Mouse (Mus musculus): ENCODE data around the gene Kat6b. TPM values are rescaled to one million over a fixed set of nuclear protein-coding genes. Genes with fewer than 3 reads are reported as not detected.
A peak's percentile ranks its signal among the peaks of the same experiment; 100 is the strongest.

The Kat6b gene
- polyA plus RNA-seq, 1 experiment from 2014 or later = 10.4 TPM

DNA sequence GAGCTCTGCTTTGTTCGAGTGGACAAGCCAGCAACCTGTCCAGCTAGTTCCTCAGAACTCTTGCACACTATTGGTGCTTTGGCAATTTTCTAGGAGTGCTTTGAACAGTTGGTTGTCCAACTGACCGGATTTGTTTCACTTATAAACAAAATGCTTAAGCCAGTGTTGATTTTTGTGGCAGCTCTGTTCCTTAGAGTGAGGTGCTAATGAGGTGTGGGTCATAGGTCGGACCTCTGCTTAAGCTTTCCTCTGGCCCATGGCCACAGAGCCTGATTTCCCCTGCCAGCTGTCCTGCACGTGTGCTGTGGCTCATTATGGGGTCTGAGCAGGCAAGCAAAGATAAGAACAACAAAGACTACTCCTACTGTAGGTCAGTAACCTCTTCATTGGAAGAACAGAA lies 100.0 kb downstream of the Kat6b start:
- Histone ChIP-seq H3K4me3 (no peak overlapping the region), H3K36me3 (no peaks in the 10 kb centered on the region), H3K9me3 (replicated peaks) (no peaks in the 10 kb centered on the region), H3K27me3 (ENCODE audit: low read depth, poor library complexity, severe bottlenecking) (no peaks in the 10 kb centered on the region), H3K27ac (replicated peaks) (peak overlapping the region; percentile 23; the same call in 1 of the 2 replicates), H3K4me1 (peaks cover 77% of the 10 kb centered on the region)
- DNase-seq (ENCODE audit: low spot score) = peak; percentile 39
- 11% methylated on average over 4 of the region's 4 CpGs for WGBS

DNA sequence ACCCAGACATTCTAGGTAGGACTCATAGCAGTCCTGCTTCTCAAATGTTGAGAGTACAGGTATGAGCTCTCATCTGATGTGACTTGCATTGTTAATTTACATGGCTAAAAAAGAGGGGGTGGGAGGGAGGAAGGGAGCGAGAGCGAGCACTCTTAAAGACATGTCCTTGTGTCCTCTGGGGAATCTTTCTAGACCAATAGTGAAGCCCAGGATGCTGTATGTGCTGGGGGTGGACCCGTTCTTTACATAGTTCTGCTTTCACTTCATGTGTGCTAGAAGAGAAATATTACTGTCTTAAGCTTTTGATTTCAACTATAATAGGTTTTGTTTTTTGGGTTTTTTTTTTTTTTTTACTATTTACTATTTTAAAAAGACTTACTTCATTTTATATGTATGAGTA lies 101.1 kb downstream of the Kat6b start:
- Histone ChIP-seq H3K9me3 (replicated peaks) (no peaks in the 10 kb centered on the region), H3K27me3 (ENCODE audit: low read depth, poor library complexity, severe bottlenecking) (no peaks in the 10 kb centered on the region), H3K4me3 (no peak overlapping the region), H3K4me1 (peaks cover 88% of the 10 kb centered on the region), H3K36me3 (no peaks in the 10 kb centered on the region), H3K27ac (replicated peaks) (no peak overlapping the region)
- WGBS = 89% methylated on average over 3 of the region's 3 CpGs
- no peak for DNase-seq (ENCODE audit: low spot score)

DNA sequence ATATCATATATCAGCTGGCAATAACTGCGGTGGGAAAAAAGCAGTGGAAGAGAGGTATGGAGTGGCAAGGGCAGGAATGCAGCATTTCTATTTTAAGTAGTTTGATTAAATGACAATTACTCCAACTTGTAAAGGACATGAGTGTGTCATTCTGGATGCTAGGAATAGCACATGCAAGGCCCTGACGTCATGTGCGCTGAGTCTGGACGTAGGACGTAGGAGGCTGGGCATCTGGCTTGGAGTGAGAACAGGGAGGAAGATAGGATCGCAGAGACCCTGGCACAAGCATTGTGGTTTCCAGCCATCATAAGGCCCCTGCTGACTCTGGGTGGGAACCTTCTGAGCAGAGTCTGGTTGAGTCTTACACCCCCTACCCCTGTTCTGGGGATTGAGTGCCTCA lies 101.8 kb downstream of the Kat6b start:
- peaks cover 90% of the 10 kb centered on the region for H3K4me1 ChIP-seq
- no peaks in the 10 kb centered on the region for H3K27me3 ChIP-seq (ENCODE audit: low read depth, poor library complexity, severe bottlenecking)
- WGBS = 88% methylated on average over 6 of the region's 6 CpGs
- no peaks in the 10 kb centered on the region for H3K9me3 ChIP-seq (replicated peaks)
- H3K36me3 ChIP-seq = no peaks in the 10 kb centered on the region
- 0 out of 2 replicates have a peak overlapping the region, but pooled peaks have one; percentile 49 for H3K27ac ChIP-seq (replicated peaks)
- no peak for DNase-seq (ENCODE audit: low spot score)
- no peak overlapping the region for H3K4me3 ChIP-seq

DNA sequence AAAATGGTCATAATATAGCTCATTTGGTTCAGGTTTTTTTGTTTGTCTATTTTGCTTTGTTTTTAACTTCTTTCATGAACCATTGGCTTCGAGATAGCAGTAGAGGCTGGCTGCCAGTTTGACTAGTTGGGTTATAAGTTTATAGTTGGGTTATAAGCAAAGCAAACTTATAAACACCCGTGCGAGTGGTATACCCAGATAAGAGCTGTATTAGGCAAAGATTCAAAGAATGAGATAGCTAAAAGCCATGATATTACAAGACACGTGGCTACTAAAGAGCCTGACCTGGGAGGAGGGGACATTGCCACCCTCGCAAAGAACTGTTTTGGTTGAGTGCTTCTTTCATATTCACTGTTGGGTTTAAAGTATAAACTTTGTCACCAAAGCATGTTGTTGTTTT lies 102.6 kb downstream of the Kat6b start:
- Histone ChIP-seq H3K27me3 (ENCODE audit: low read depth, poor library complexity, severe bottlenecking) (no peaks in the 10 kb centered on the region), H3K27ac (replicated peaks) (no peak overlapping the region), H3K4me1 (peaks cover 81% of the 10 kb centered on the region), H3K36me3 (no peaks in the 10 kb centered on the region), H3K4me3 (no peak overlapping the region), H3K9me3 (replicated peaks) (no peaks in the 10 kb centered on the region)
- DNase-seq (ENCODE audit: low spot score) = no peak
- WGBS = 71% methylated on average over 5 of the region's 5 CpGs

DNA sequence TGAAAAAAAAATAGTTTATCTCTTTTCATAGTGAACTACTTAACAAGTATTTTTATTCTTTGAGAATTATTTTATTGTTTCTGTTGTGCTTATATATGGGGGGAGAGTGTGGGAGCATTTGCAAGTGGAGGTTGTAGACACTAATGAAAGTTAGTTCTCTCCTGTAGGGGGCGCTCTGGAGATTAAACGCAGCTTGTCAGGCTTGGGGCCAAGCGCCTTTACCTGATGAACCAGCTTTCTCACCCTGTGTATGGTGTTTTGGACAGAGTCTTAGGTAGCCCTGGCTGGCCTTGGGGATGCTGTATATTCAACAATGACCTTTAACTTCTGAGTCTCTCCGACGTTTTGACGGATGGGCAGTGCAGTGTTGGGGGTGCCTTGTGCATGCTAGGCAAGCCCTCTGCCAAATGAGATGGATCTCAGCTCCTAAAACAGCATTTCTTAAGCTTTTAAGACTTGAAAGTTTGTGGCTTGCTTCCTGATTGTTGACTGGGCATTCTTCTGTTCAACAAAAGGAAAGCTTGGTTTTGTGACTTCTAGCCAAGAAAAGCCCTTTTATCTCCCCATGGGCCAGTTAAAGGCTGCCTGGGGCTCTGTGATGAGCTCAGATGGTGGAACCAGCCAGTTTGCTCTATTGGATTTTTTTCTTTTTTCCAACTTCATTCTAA lies 103.4 kb downstream of the Kat6b start:
- 9% methylated on average over 6 of the region's 6 CpGs for WGBS
- peak; percentile 28 for DNase-seq (ENCODE audit: low spot score)
- H3K9me3 ChIP-seq (replicated peaks) = no peaks in the 10 kb centered on the region

DNA sequence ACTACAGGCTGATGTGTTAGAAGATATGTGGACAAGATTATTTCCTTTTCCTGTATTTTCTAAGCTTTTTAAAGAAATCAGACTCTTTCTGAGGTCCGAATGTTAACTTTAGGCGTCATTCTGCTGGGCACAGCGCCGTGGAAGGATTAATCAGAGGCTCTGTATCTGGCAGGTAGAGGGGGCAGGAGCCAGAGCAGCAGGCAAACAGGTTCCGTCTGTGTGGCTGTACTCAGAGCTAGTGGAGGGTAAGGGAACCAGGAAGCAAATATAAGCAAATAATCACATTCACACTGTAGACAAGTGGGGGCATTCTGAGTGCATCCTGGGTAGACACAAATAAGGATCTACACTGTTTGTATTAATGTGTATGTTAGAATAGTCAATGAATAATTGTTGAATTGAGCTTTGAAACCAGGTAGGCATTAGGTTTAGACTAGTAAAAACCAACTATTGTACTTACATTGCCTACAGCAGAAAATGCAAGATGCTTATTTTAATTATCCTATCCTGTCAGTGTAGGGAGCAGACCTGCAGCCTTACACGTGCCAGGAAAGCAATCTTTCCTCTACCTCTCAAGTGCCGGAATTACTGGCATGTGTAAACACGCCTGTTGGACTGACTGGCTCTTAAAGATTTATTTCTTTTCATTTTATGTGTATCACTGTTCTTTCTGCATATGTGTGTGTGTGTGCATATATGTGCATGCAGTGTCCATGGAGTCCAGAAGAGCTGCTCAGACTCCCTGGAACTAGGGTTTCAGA lies 104.4 kb downstream of the Kat6b start:
- Histone ChIP-seq H3K9me3 (replicated peaks) (no peaks in the 10 kb centered on the region), H3K4me3 (no peak overlapping the region), H3K36me3 (no peaks in the 10 kb centered on the region), H3K27ac (replicated peaks) (no peak overlapping the region; the same call in 1 of the 2 replicates), H3K4me1 (peaks cover 67% of the 10 kb centered on the region), H3K27me3 (ENCODE audit: low read depth, poor library complexity, severe bottlenecking) (no peaks in the 10 kb centered on the region)
- WGBS = 53% methylated on average over 8 of the region's 8 CpGs
- DNase-seq (ENCODE audit: low spot score) = no peak

More for the DNA sequence above, 103.4 kb downstream of the Kat6b start:
- Histone ChIP-seq H3K4me3 (no peak overlapping the region), H3K36me3 (no peaks in the 10 kb centered on the region), H3K27ac (replicated peaks) (no peak overlapping the region), H3K27me3 (ENCODE audit: low read depth, poor library complexity, severe bottlenecking) (no peaks in the 10 kb centered on the region), H3K4me1 (peaks cover 77% of the 10 kb centered on the region)

DNA sequence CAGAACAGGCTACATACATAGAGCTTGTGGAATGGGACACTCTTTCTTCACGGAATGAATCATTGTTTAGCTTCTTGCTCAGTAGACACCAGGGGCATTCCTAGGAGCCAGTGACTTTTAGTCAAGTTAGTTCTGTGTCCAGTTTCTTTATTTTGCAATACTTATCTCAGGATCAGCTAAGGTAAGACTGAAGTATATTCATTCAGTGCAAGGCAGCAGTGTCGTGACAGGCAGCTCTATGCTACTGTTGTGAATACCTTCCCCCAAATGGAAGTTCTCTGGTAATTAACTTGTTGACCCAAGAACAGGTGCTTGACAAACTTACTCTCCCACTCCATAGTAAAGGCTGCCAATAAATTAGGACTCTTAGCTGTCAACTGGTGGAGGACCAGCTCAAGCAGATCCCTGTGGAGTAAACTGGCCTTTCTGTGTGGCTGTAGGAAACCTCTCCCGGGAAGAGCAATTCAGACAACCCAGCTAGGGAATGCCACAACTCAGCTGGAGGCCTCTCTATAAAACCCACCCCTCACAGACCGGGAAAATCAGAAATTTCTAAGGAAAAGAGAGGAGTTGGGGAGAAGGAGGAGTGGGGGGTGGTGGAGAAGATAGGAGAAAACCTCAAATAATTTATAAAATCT lies 105.4 kb downstream of the Kat6b start:
- Histone ChIP-seq H3K9me3 (replicated peaks) (no peaks in the 10 kb centered on the region), H3K4me3 (no peak overlapping the region), H3K27ac (replicated peaks) (peak overlapping the region; percentile 28; the same call in 1 of the 2 replicates), H3K27me3 (ENCODE audit: low read depth, poor library complexity, severe bottlenecking) (no peaks in the 10 kb centered on the region), H3K36me3 (no peaks in the 10 kb centered on the region), H3K4me1 (peaks cover 61% of the 10 kb centered on the region)
- no peak for DNase-seq (ENCODE audit: low spot score)
- 18% methylated on average over 4 of the region's 4 CpGs for WGBS

DNA sequence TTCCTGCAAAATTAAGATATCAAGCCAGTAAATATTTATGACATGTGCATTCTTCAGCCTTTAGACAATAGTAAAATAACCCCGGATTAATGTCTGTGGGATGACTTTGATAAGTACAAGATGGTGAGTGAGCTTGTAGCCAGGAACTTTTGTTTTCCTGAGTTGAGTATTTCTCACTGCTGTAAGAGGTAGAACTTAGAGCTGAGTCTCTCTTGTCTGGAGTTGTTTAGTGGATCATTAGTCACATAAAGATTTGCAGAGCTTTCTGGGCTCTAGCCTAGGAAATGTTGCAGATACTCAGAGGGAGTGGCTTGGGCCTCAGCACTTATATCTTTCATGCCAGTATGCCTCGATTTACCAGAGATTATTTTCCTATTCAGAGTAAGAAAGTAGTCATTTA lies 106.7 kb downstream of the Kat6b start:
- Histone ChIP-seq H3K4me3 (no peak overlapping the region), H3K4me1 (peaks cover 48% of the 10 kb centered on the region), H3K27ac (replicated peaks) (no peak overlapping the region), H3K36me3 (peaks cover 5% of the 10 kb centered on the region), H3K27me3 (ENCODE audit: low read depth, poor library complexity, severe bottlenecking) (no peaks in the 10 kb centered on the region), H3K9me3 (replicated peaks) (peaks cover 3% of the 10 kb centered on the region; the same call in 1 of the 2 replicates)
- WGBS = 77% methylated on average over 2 of the region's 2 CpGs
- DNase-seq (ENCODE audit: low spot score) = no peak

DNA sequence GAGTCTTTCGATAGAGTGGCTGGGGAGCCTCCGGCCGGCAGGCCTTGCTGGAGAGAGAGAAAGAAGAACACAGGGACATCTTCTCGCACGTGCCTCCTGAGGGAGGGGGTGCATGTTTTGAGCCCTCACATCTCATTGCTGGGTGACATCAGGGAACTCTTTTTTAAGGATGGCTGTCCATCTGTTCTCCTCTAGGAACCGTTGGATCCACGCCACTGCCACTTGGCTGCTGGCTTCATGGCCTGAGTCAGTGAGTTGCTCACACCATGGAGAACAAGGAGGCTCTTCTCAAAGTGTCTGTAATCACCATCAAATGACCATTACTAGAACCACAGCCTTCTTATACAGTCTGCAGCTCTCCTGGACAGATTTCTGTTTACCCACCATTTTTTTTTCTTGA lies 108.4 kb downstream of the Kat6b start:
- no peak for DNase-seq (ENCODE audit: low spot score)
- H3K27me3 ChIP-seq (ENCODE audit: low read depth, poor library complexity, severe bottlenecking) = no peaks in the 10 kb centered on the region
- H3K4me3 ChIP-seq = no peak overlapping the region
- no peak overlapping the region for H3K27ac ChIP-seq (replicated peaks)
- WGBS = 93% methylated on average over 7 of the region's 7 CpGs
- H3K4me1 ChIP-seq = peaks cover 32% of the 10 kb centered on the region
- H3K36me3 ChIP-seq = peaks cover 5% of the 10 kb centered on the region
- peaks cover 3% of the 10 kb centered on the region; the same call in 1 of the 2 replicates for H3K9me3 ChIP-seq (replicated peaks)

DNA sequence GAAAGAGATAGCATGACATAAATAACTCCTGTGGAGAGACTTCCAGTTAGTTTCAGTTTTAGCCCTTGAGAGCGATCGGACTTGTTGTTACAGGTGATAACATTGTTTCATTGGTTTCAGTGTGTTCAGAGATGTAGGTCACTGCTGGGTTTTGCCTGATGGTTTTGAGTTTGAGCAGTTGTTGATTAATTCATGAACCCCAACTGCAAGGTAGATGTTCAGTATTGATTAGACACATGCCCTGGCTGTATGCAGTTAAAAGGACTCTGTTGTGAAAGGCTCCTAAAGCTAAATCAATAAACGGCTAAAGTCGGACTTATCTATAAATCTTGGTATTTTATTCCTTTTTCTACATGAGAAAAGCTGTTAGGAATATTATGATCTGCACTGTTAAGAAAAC lies 109.0 kb downstream of the Kat6b start:
- Histone ChIP-seq H3K9me3 (replicated peaks) (peaks cover 3% of the 10 kb centered on the region; the same call in 1 of the 2 replicates), H3K36me3 (peaks cover 5% of the 10 kb centered on the region)
- no peak for DNase-seq (ENCODE audit: low spot score)

DNA sequence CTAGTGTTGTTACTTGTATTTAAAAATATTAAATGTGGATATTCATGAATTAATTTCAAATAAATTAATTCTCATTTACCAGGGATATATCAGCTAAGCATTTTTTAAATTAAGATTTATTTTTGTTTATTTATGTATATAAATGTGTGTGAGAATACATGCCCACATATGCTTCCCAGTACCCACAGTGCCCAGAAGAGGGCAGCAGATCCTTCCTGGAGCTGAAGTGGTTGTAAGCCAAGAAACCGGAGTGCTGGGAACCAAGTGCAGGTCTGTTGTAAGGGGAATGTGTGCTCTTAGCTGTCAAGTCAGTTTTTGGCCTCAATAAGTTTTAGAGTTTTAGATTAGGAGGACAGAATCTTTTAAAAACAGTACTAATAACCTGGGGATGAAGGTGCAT lies 110.9 kb downstream of the Kat6b start:
- no peaks in the 10 kb centered on the region for H3K27me3 ChIP-seq (ENCODE audit: low read depth, poor library complexity, severe bottlenecking)
- H3K4me3 ChIP-seq = no peak overlapping the region
- H3K36me3 ChIP-seq = peaks cover 11% of the 10 kb centered on the region
- no peak overlapping the region for H3K27ac ChIP-seq (replicated peaks)
- WGBS = 100% methylated on average over 1 of the region's 1 CpGs
- H3K9me3 ChIP-seq (replicated peaks) = peaks cover 3% of the 10 kb centered on the region; the same call in 1 of the 2 replicates
- DNase-seq (ENCODE audit: low spot score) = no peak
- peaks cover 7% of the 10 kb centered on the region for H3K4me1 ChIP-seq

More for the DNA sequence above, 109.0 kb downstream of the Kat6b start:
- 90% methylated on average over 4 of the region's 4 CpGs for WGBS
- H3K4me1 ChIP-seq = peaks cover 26% of the 10 kb centered on the region
- no peaks in the 10 kb centered on the region for H3K27me3 ChIP-seq (ENCODE audit: low read depth, poor library complexity, severe bottlenecking)
- H3K4me3 ChIP-seq = no peak overlapping the region
- H3K27ac ChIP-seq (replicated peaks) = no peak overlapping the region

DNA sequence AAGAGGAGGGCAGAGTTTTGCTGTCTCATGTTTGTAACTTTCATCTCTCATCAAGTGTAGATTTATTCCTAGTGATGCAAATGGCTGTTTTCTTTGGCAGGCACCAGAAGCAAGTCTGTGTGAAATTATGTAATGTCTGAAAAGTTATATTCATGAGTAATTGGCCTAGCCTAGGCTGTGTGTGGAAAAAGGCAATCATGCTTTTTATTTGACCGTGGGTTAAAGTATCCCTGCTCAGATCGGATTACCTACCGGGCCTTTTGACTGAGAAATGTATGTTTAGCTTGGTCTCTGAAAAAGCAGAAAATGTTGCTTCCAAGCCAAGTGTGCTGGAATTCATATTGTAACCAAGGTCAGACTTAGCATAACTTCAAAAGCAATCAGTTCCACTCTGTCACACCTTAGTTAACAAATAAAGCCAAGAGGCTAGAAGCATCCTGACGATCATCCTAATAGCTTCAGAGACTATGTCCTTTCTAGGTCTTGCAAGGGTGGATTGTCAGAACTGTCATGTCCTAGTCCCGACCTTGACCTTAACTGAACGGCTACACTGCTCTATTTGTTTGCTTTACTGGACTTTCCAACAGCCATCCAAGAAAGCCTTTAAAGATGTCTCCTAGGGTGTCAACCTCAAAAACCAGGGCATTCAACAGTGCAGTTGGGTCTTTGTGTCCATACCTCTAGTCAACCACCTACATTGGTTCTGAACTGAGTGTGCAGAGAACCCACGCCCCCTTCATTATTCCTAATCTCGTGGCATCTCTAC lies 111.9 kb downstream of the Kat6b start:
- WGBS = 87% methylated on average over 8 of the region's 8 CpGs
- no peak for DNase-seq (ENCODE audit: low spot score)
- H3K36me3 ChIP-seq = peaks cover 12% of the 10 kb centered on the region
- H3K27ac ChIP-seq (replicated peaks) = no peak overlapping the region
- H3K9me3 ChIP-seq (replicated peaks) = peaks cover 3% of the 10 kb centered on the region; the same call in 1 of the 2 replicates
- H3K4me3 ChIP-seq = no peak overlapping the region
- H3K27me3 ChIP-seq (ENCODE audit: low read depth, poor library complexity, severe bottlenecking) = no peaks in the 10 kb centered on the region
- peaks cover 3% of the 10 kb centered on the region; the same call in 1 of the 2 replicates for H3K4me1 ChIP-seq

All from midbrain, embryonic 10.5 days (tissue).